Mouse (Mus musculus) kidney, postnatal 10 days (tissue): ENCODE measurements around the gene Pglyrp1.

Experiments
- DNase-seq: peaks from one replicate; pipeline ENCODE4 v3.0.0; 2021; ENCODE audit warnings: mixed read lengths

Pglyrp1 gene

GRCm38 (mm10) chr7:18886963-18887362, 15.8 kb downstream of the Pglyrp1 start:
- no peak for DNase-seq

GRCm38 (mm10) chr7:18890848-18891247, 19.7 kb downstream of the Pglyrp1 start:
- no peak for DNase-seq

GRCm38 (mm10) chr7:18891872-18892599, 20.9 kb downstream of the Pglyrp1 start:
- DNase-seq = peak; percentile 93

GRCm38 (mm10) chr7:18893009-18893408, 21.9 kb downstream of the Pglyrp1 start:
- DNase-seq = no peak

- DNase-seq = peak; percentile 88
Observed at GRCm38 (mm10) chr7:18893651-18894430, 22.7 kb downstream of the Pglyrp1 start.

- peak; percentile 75 for DNase-seq
Observed at GRCm38 (mm10) chr7:18896536-18896935, 25.4 kb downstream of the Pglyrp1 start.

- DNase-seq = no peak
Observed at GRCm38 (mm10) chr7:18900513-18900912, 29.4 kb downstream of the Pglyrp1 start.

- no peak for DNase-seq
Observed at GRCm38 (mm10) chr7:18902486-18902885, 31.4 kb downstream of the Pglyrp1 start.

- no peak for DNase-seq
Observed at GRCm38 (mm10) chr7:18904971-18905370, 33.8 kb downstream of the Pglyrp1 start.

GRCm38 (mm10) chr7:18909797-18910196, 38.7 kb downstream of the Pglyrp1 start:
- no peak for DNase-seq

- DNase-seq = peak; percentile 97
Observed at GRCm38 (mm10) chr7:18910241-18910831, 39.2 kb downstream of the Pglyrp1 start, which contains the start of gene Ccdc61. Ccdc61 (minus strand) TSS chr7:18910415.

GRCm38 (mm10) chr7:18916254-18916653, 45.1 kb downstream of the Pglyrp1 start:
- DNase-seq = no peak

- DNase-seq = no peak
Observed at GRCm38 (mm10) chr7:18917931-18918330, 46.8 kb downstream of the Pglyrp1 start.

- DNase-seq = peak; percentile 73
Observed at GRCm38 (mm10) chr7:18921069-18921468, 49.9 kb downstream of the Pglyrp1 start.

- no peak for DNase-seq
Observed at GRCm38 (mm10) chr7:18922807-18923206, 51.7 kb downstream of the Pglyrp1 start.

GRCm38 (mm10) chr7:18923267-18923666, 52.1 kb downstream of the Pglyrp1 start:
- no peak for DNase-seq

GRCm38 (mm10) chr7:18923711-18924191, 52.6 kb downstream of the Pglyrp1 start:
- DNase-seq = no peak

GRCm38 (mm10) chr7:18924321-18924720, 53.2 kb downstream of the Pglyrp1 start:
- no peak for DNase-seq

- DNase-seq = peak; percentile 93
Observed at GRCm38 (mm10) chr7:18925162-18925938, 54.2 kb downstream of the Pglyrp1 start, which contains the start of gene Nova2. Nova2 (plus strand) TSS chr7:18925888.

GRCm38 (mm10) chr7:18926041-18926790, 55.1 kb downstream of the Pglyrp1 start:
- DNase-seq = peak; percentile 63

GRCm38 (mm10) chr7:18926911-18927310, 55.8 kb downstream of the Pglyrp1 start:
- DNase-seq = no peak

GRCm38 (mm10) chr7:18927759-18928158, 56.6 kb downstream of the Pglyrp1 start:
- peak; percentile 63 for DNase-seq
